Mouse (Mus musculus): ENCODE measurements around the gene Cfap126. TPM values are rescaled to one million over a fixed set of nuclear protein-coding genes. Genes with fewer than 3 reads are reported as not detected.

Gene Cfap126
- total and polyA plus RNA-seq, 3 experiments = 0.89 to 6.3 (median 0.98) TPM

- Histone ChIP-seq H3K79me2 (replicated peaks; ENCODE audit: control insufficient read depth, insufficient read depth, low read length) (no peaks in the 10 kb centered on the region), H3K27ac (no peak overlapping the region), H3K9ac (ENCODE audit: low read depth, low read length) (no peak overlapping the region), H3K27me3 (ENCODE audit: control insufficient read depth, insufficient read depth, low read length) (no peaks in the 10 kb centered on the region), H3K4me1 (ENCODE audit: control insufficient read depth, insufficient read depth, low read length) (no peaks in the 10 kb centered on the region), H3K4me3 (no peak overlapping the region), H3K36me3 (ENCODE audit: control insufficient read depth, insufficient read depth, low read length) (no peaks in the 10 kb centered on the region)
- WGBS = 82% methylated on average over 14 of the region's 14 CpGs
- TF ChIP-seq CTCF (IDR thresholded peaks at IDR 0.05) = no peak
- TF ChIP-seq EP300 (IDR thresholded peaks at IDR 0.05; ENCODE audit: insufficient read depth, low read depth, low read length) = no peak
- TF ChIP-seq POLR2A (IDR thresholded peaks at IDR 0.05; ENCODE audit: insufficient read depth, low read depth, low read length) = no peak
- intact Hi-C loops (cut with DNase I) = loop anchor here (5.0 to 10.0 kb wide), 3 partner anchors 33 to 355 kb away; partner anchors contain the start of genes Mpz and Sdhc
- DNase-seq = no peak
Measured at GRCm38 (mm10) chr1:171119405-171119804, 5.7 kb downstream of the Cfap126 start.

GRCm38 (mm10) chr1:171120893-171121292, 7.2 kb downstream of the Cfap126 start:
- no peaks in the 10 kb centered on the region for H3K36me3 ChIP-seq (ENCODE audit: control insufficient read depth, insufficient read depth, low read length)
- no peak overlapping the region for H3K27ac ChIP-seq
- no peak overlapping the region for H3K4me3 ChIP-seq
- 30% methylated on average over 3 of the region's 3 CpGs for WGBS
- intact Hi-C loops (cut with DNase I) = no loop called here
- no peak for DNase-seq
- no peaks in the 10 kb centered on the region for H3K27me3 ChIP-seq (ENCODE audit: control insufficient read depth, insufficient read depth, low read length)
- H3K4me1 ChIP-seq (ENCODE audit: control insufficient read depth, insufficient read depth, low read length) = no peaks in the 10 kb centered on the region
- H3K79me2 ChIP-seq (replicated peaks; ENCODE audit: control insufficient read depth, insufficient read depth, low read length) = no peaks in the 10 kb centered on the region
- TF ChIP-seq EP300 (IDR thresholded peaks at IDR 0.05; ENCODE audit: insufficient read depth, low read depth, low read length) (no peak), CTCF (IDR thresholded peaks at IDR 0.05) (no peak), POLR2A (IDR thresholded peaks at IDR 0.05; ENCODE audit: insufficient read depth, low read depth, low read length) (no peak)
- H3K9ac ChIP-seq (ENCODE audit: low read depth, low read length) = no peak overlapping the region

GRCm38 (mm10) chr1:171121839-171122238, 8.1 kb downstream of the Cfap126 start:
- TF ChIP-seq POLR2A (IDR thresholded peaks at IDR 0.05; ENCODE audit: insufficient read depth, low read depth, low read length) (no peak), EP300 (IDR thresholded peaks at IDR 0.05; ENCODE audit: insufficient read depth, low read depth, low read length) (no peak), CTCF (IDR thresholded peaks at IDR 0.05) (no peak)
- Histone ChIP-seq H3K79me2 (replicated peaks; ENCODE audit: control insufficient read depth, insufficient read depth, low read length) (no peaks in the 10 kb centered on the region), H3K4me3 (no peak overlapping the region), H3K4me1 (ENCODE audit: control insufficient read depth, insufficient read depth, low read length) (no peaks in the 10 kb centered on the region), H3K36me3 (ENCODE audit: control insufficient read depth, insufficient read depth, low read length) (no peaks in the 10 kb centered on the region), H3K27ac (no peak overlapping the region), H3K27me3 (ENCODE audit: control insufficient read depth, insufficient read depth, low read length) (no peaks in the 10 kb centered on the region), H3K9ac (ENCODE audit: low read depth, low read length) (no peak overlapping the region)
- intact Hi-C loops (cut with DNase I) = no loop called here
- no peak for DNase-seq
- WGBS = 44% methylated on average over 5 of the region's 5 CpGs

GRCm38 (mm10) chr1:171122932-171123331, 9.2 kb downstream of the Cfap126 start:
- no peaks in the 10 kb centered on the region for H3K36me3 ChIP-seq (ENCODE audit: control insufficient read depth, insufficient read depth, low read length)
- DNase-seq = peak in 1 of 2 experiments; percentile 54
- H3K4me1 ChIP-seq (ENCODE audit: control insufficient read depth, insufficient read depth, low read length) = no peaks in the 10 kb centered on the region
- H3K27me3 ChIP-seq (ENCODE audit: control insufficient read depth, insufficient read depth, low read length) = no peaks in the 10 kb centered on the region
- 27% methylated on average over 7 of the region's 7 CpGs for WGBS
- no peaks in the 10 kb centered on the region for H3K79me2 ChIP-seq (replicated peaks; ENCODE audit: control insufficient read depth, insufficient read depth, low read length)
- H3K4me3 ChIP-seq = no peak overlapping the region
- no peak overlapping the region for H3K27ac ChIP-seq
- 0 out of 2 replicates have a peak, but pooled peaks have one; percentile 8 for TF ChIP-seq EP300 (IDR thresholded peaks at IDR 0.05; ENCODE audit: insufficient read depth, low read depth, low read length)
- TF ChIP-seq POLR2A (IDR thresholded peaks at IDR 0.05; ENCODE audit: insufficient read depth, low read depth, low read length) = no peak
- intact Hi-C loops (cut with DNase I) = no loop called here
- H3K9ac ChIP-seq (ENCODE audit: low read depth, low read length) = no peak overlapping the region

- Histone ChIP-seq H3K36me3 (ENCODE audit: control insufficient read depth, insufficient read depth, low read length) (no peaks in the 10 kb centered on the region), H3K4me1 (ENCODE audit: control insufficient read depth, insufficient read depth, low read length) (no peaks in the 10 kb centered on the region), H3K4me3 (no peak overlapping the region), H3K79me2 (replicated peaks; ENCODE audit: control insufficient read depth, insufficient read depth, low read length) (no peaks in the 10 kb centered on the region), H3K9ac (ENCODE audit: low read depth, low read length) (no peak overlapping the region), H3K27me3 (ENCODE audit: control insufficient read depth, insufficient read depth, low read length) (no peaks in the 10 kb centered on the region), H3K27ac (no peak overlapping the region)
- TF ChIP-seq POLR2A (IDR thresholded peaks at IDR 0.05; ENCODE audit: insufficient read depth, low read depth, low read length) = no peak
- no peak for TF ChIP-seq EP300 (IDR thresholded peaks at IDR 0.05; ENCODE audit: insufficient read depth, low read depth, low read length)
- TF ChIP-seq CTCF (IDR thresholded peaks at IDR 0.05) = no peak
- 88% methylated on average over 5 of the region's 5 CpGs for WGBS
- intact Hi-C loops (cut with DNase I) = no loop called here
- DNase-seq = no peak
Measured at GRCm38 (mm10) chr1:171124398-171124797, 10.7 kb downstream of the Cfap126 start.

GRCm38 (mm10) chr1:171129251-171129650, 15.5 kb downstream of the Cfap126 start:
- intact Hi-C loops (cut with DNase I) = no loop called here
- no peak overlapping the region for H3K4me3 ChIP-seq
- TF ChIP-seq EP300 (IDR thresholded peaks at IDR 0.05; ENCODE audit: insufficient read depth, low read depth, low read length) (no peak), CTCF (IDR thresholded peaks at IDR 0.05) (peak; percentile 46), POLR2A (IDR thresholded peaks at IDR 0.05; ENCODE audit: insufficient read depth, low read depth, low read length) (no peak)
- peak; percentile 42 to 68 for DNase-seq
- H3K27me3 ChIP-seq (ENCODE audit: control insufficient read depth, insufficient read depth, low read length) = no peaks in the 10 kb centered on the region
- WGBS = 54% methylated on average over 7 of the region's 7 CpGs
- H3K4me1 ChIP-seq (ENCODE audit: control insufficient read depth, insufficient read depth, low read length) = no peaks in the 10 kb centered on the region
- H3K36me3 ChIP-seq (ENCODE audit: control insufficient read depth, insufficient read depth, low read length) = peaks cover 20% of the 10 kb centered on the region
- H3K79me2 ChIP-seq (replicated peaks; ENCODE audit: control insufficient read depth, insufficient read depth, low read length) = no peaks in the 10 kb centered on the region
- no peak overlapping the region for H3K27ac ChIP-seq
- H3K9ac ChIP-seq (ENCODE audit: low read depth, low read length) = no peak overlapping the region
